Mouse (Mus musculus): ENCODE measurements at regions not wholly inside any gene's neighbourhood (a gene's known extent, or its start where the extent isn't known, plus 50 kb on each side); places are given as distances from the start of the nearest gene placed in this dataset.

DNA sequence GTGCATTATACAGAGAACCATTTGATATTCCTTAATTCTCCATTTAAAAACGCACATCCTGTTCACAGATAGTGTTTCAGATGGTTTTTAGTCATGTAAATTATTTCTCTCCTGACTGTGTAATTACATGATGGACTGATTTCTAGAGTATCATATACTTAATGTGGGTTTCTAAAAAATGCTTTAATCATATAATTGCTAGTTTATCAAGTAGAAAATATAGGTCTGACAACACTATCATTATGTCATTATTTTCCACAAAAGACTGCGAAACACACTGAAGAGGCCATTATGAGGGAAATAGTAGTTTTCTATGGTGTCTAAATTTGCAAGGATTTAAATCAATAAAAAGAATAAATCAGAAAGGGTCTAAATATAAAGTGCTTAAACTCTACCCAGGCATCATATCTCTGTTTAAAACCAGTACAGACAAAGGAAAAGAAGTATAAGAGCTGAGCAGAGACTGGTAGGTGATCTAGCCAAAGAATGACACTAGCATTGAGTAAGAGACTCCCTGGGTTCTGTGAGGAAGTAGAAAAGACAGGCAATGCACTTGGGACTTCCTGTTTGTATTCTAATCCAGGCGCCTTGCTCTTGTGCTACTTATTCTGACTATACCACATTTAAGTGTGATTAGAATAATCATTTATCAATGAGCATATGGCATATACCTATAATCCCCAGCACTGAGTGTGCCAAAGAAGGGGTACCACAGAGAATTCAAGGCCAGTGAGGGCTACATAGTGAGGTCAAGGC is 127.1 kb downstream of the Ube2e3 start:
- Histone ChIP-seq H3K79me2 (ENCODE audit: control insufficient read depth, insufficient read depth, low read length, poor library complexity) (no peaks in the 10 kb centered on the region), H3K36me3 (ENCODE audit: control insufficient read depth in 1 of 2, insufficient read depth in 2 of 2, low read length in 2 of 2) (peaks cover 0 to 9% of the 10 kb centered on the region in 2 experiments; a peak in 2 of 4 replicates), H3K9ac (ENCODE audit: control insufficient read depth, low read depth, low read length, poor library complexity, severe bottlenecking) (no peak overlapping the region), H3K4me3 (ENCODE audit: control insufficient read depth in 1 of 2, insufficient read depth in 1 of 2, low read depth in 2 of 2, low read length in 2 of 2) (no peak overlapping the region), H3K4me1 (ENCODE audit: control insufficient read depth in 1 of 2, insufficient read depth in 2 of 2, low read length in 2 of 2) (peaks cover 2 to 5% of the 10 kb centered on the region in 2 experiments; a peak in 3 of 4 replicates), H3K9me3 (replicated peaks; ENCODE audit: insufficient read depth, low read length) (no peaks in the 10 kb centered on the region), H3K27ac (ENCODE audit: control insufficient read depth, low read depth, low read length) (no peak overlapping the region), H3K27me3 (ENCODE audit: control insufficient read depth in 1 of 2, insufficient read depth in 2 of 2, low read length in 2 of 2) (no peaks in the 10 kb centered on the region)
- peak; percentile 53 for DNase-seq (ENCODE audit: low read depth, low spot score)
- TF ChIP-seq ELF1 (IDR thresholded peaks at IDR 0.05; ENCODE audit: low read depth, low read length) (peak; percentile 60), TAL1 (IDR thresholded peaks at IDR 0.05; ENCODE audit: low read length) (no peak)

DNA sequence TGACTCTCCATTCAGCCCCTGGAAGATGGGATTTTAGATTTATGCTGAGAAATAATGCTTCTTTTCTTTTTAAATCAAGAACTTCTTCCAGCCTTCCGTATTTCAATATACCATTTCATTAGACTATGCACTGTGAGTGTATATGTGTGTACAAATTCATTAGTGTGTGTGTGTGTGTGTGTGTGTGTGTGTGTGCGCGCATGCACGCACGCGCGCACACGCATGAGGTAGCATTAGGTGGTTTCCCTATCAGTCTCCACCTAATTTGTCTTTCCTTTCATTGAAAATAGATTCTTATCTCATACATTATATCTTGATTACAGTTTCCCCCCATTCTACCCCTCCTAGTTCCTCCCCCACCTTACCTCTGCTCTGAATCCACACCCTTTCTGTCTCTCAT is 130.7 kb downstream of the Ube2e3 start:
- Histone ChIP-seq H3K9me3 (replicated peaks; ENCODE audit: insufficient read depth, low read length) (no peaks in the 10 kb centered on the region), H3K27ac (ENCODE audit: control insufficient read depth, low read depth, low read length) (no peak overlapping the region), H3K9ac (ENCODE audit: control insufficient read depth, low read depth, low read length, poor library complexity, severe bottlenecking) (no peak overlapping the region), H3K4me1 (ENCODE audit: control insufficient read depth in 1 of 2, insufficient read depth in 2 of 2, low read length in 2 of 2) (no peaks in the 10 kb centered on the region), H3K4me3 (ENCODE audit: control insufficient read depth in 1 of 2, insufficient read depth in 1 of 2, low read depth in 2 of 2, low read length in 2 of 2) (no peak overlapping the region), H3K27me3 (ENCODE audit: control insufficient read depth in 1 of 2, insufficient read depth in 2 of 2, low read length in 2 of 2) (no peaks in the 10 kb centered on the region), H3K79me2 (ENCODE audit: control insufficient read depth, insufficient read depth, low read length, poor library complexity) (no peaks in the 10 kb centered on the region), H3K36me3 (ENCODE audit: control insufficient read depth in 1 of 2, insufficient read depth in 2 of 2, low read length in 2 of 2) (peaks cover 0 to 5% of the 10 kb centered on the region in 2 experiments; a peak in 1 of 4 replicates)
- TF ChIP-seq ZMIZ1 (IDR thresholded peaks at IDR 0.05; ENCODE audit: low read depth, low read length), result no peak
- TF ChIP-seq SIN3A (IDR thresholded peaks at IDR 0.05; ENCODE audit: low read length), result no peak
- no peak for TF ChIP-seq HCFC1 (IDR thresholded peaks at IDR 0.05; ENCODE audit: low read depth, low read length)
- no peak for TF ChIP-seq TCF12 (IDR thresholded peaks at IDR 0.05; ENCODE audit: low read depth, low read length)
- no peak for TF ChIP-seq BHLHE40 (IDR thresholded peaks at IDR 0.05; ENCODE audit: borderline replicate concordance, low read depth, low read length)
- TF ChIP-seq TAL1 (IDR thresholded peaks at IDR 0.05; ENCODE audit: low read length), result no peak
- no peak for TF ChIP-seq KAT2A (conservative IDR thresholded peaks at IDR 0.05; ENCODE audit: low read depth, low read length)
- no peak for TF ChIP-seq POLR2A (IDR thresholded peaks at IDR 0.05; ENCODE audit: control insufficient read depth in 1 of 2, insufficient read depth in 1 of 2, low read depth in 1 of 2, low read length in 2 of 2, poor library complexity in 1 of 2)
- TF ChIP-seq MEF2A (IDR thresholded peaks at IDR 0.05; ENCODE audit: extremely low read depth, insufficient replicate concordance, low read depth, low read length, poor library complexity, severe bottlenecking), result no peak
- no peak for TF ChIP-seq POLR2AphosphoS2 (IDR thresholded peaks at IDR 0.05; ENCODE audit: low read length)
- no peak for TF ChIP-seq CTCF (IDR thresholded peaks at IDR 0.05 in 2 of 3, conservative IDR thresholded peaks at IDR 0.05 in 1 of 3; ENCODE audit: control insufficient read depth in 1 of 3, insufficient read depth in 1 of 3, low read depth in 2 of 3, low read length in 3 of 3, poor library complexity in 1 of 3, severe bottlenecking in 1 of 3)
- TF ChIP-seq NELFE (IDR thresholded peaks at IDR 0.05; ENCODE audit: low read depth, low read length), result no peak
- no peak for TF ChIP-seq CHD2 (IDR thresholded peaks at IDR 0.05; ENCODE audit: low read length)
- no peak for TF ChIP-seq RCOR1 (IDR thresholded peaks at IDR 0.05; ENCODE audit: low read depth, low read length)
- no peak for TF ChIP-seq CHD1 (IDR thresholded peaks at IDR 0.05; ENCODE audit: low read depth, low read length)
- TF ChIP-seq MAFK (IDR thresholded peaks at IDR 0.05; ENCODE audit: borderline replicate concordance, low read depth, low read length), result no peak
- TF ChIP-seq RAD21 (IDR thresholded peaks at IDR 0.05; ENCODE audit: low read depth, low read length), result no peak
- no peak for TF ChIP-seq MAZ (IDR thresholded peaks at IDR 0.05; ENCODE audit: low read depth, low read length)
- no peak for DNase-seq (ENCODE audit: low read depth, low spot score)

Data from MEL (cell line).